Mouse (Mus musculus) midbrain, embryonic 14.5 days (tissue): Measurements from ENCODE around the gene Rpa1. TPM values are rescaled to one million over a fixed set of nuclear protein-coding genes. Genes with fewer than 3 reads are reported as not detected.
A peak's percentile ranks its signal among the peaks of the same experiment; 100 is the strongest.
"Not testable (repeated sequence)": the region's sequence is repeated elsewhere in the genome, so short reads cannot be mapped to it uniquely, and the experiment has no call there.

ENCODE experiments used
- ATAC-seq: fragments of 200-750 bp; cut with Nextera tagmentation; 2 replicates; pipeline ENCODE4 v1.8.0; 2017; ENCODE audit warnings: moderate number of reproducible peaks, moderate library complexity; ENCODE audit not compliant: low FRiP score, low TSS enrichment
- DNase-seq: peaks from one replicate; pipeline ENCODE4 v3.0.0-alpha.2; 2015
- H3K27ac ChIP-seq: fragments of 300-500 bp; sonication (generic); replicated peaks from 2 replicates; pipeline ENCODE4 v1.5.1; 2014; ENCODE audit warnings: mild to moderate bottlenecking, low read depth, low read length, moderate library complexity
- H3K27me3 ChIP-seq: fragments of 300-500 bp; sonication (generic); 2 replicates; pipeline ENCODE4 v1.6.1; 2014; ENCODE audit warnings: low read length, control low read depth, mixed read lengths; ENCODE audit not compliant: control insufficient read depth, insufficient read depth
- H3K36me3 ChIP-seq: fragments of 300-500 bp; sonication (generic); 2 replicates; pipeline ENCODE4 v1.6.1; 2014; ENCODE audit warnings: low read length, control low read depth; ENCODE audit not compliant: control insufficient read depth, insufficient read depth
- H3K4me1 ChIP-seq: fragments of 300-500 bp; sonication (generic); 2 replicates; pipeline ENCODE4 v1.6.1; 2014; ENCODE audit warnings: mild to moderate bottlenecking, antibody characterized with exemption, low read length, control low read depth; ENCODE audit not compliant: control insufficient read depth, insufficient read depth
- H3K4me2 ChIP-seq: fragments of 300-500 bp; sonication (generic); 2 replicates; pipeline ENCODE4 v1.6.1; 2014; ENCODE audit warnings: mild to moderate bottlenecking, low read length, moderate library complexity
- H3K4me3 ChIP-seq: fragments of 300-500 bp; sonication (generic); replicated peaks from 2 replicates; pipeline ENCODE4 v1.5.1; 2014; ENCODE audit warnings: low read depth, low read length
- H3K9ac ChIP-seq: fragments of 300-500 bp; sonication (generic); replicated peaks from 2 replicates; pipeline ENCODE4 v1.6.1; 2014; ENCODE audit warnings: mild to moderate bottlenecking, low read length, moderate library complexity
- H3K9me3 ChIP-seq: fragments of 300-500 bp; sonication (generic); 2 replicates; pipeline ENCODE4 v1.6.1; 2016; ENCODE audit warnings: low read length, control low read depth, mixed read lengths; ENCODE audit not compliant: control insufficient read depth
- WGBS: fragments of 180-500 bp; shearing (Covaris S2); extraction: QIAGEN DNeasy Blood & Tissue Kit; methylation state at CpG from one replicate; pipeline ENCODE4 v1.1.7; 2014; 5-methylcytosine and 5-hydroxymethylcytosine counted together
- polyA plus RNA-seq: library from polyadenylated mRNA; unstranded; fragments of >200 nt; fragmentation: Nextera tagmentation; extraction: Ambion mirVana; gene quantifications from 2 replicates; pipeline ENCODE4 v1.2.1, GENCODE M21; 2014

The Rpa1 gene
- polyA plus RNA-seq, 1 experiment from 2014 or later: 50.0 TPM

DNA sequence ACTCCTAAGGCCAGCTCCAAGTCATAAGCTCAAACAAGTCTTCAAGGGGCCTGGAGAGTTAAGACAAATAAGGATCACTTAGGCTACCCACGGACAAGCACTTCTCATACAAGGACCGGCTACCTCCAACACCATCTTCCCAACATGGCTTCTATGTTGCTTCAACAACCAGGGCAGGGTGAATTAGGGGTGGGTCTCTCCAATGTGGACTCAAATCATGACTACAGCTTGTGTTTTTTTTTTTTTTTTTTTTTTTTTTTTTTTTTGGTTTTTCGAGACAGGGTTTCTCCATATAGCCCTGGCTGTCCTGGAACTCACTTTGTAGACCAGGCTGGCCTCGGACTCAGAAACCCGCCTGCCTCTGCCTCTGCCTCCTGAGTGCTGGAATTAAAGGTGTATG is 52.6 kb downstream of the Rpa1 start:
- not testable (repeated sequence) for H3K4me2 ChIP-seq, H3K27ac ChIP-seq, DNase-seq, H3K9ac ChIP-seq, H3K4me3 ChIP-seq, H3K9me3 ChIP-seq, ATAC-seq, H3K27me3 ChIP-seq, H3K36me3 ChIP-seq
- H3K4me1 ChIP-seq: peaks cover 60% of the 10 kb centered on the region
- WGBS: 93% methylated on average over 5 of the region's 5 CpGs

DNA sequence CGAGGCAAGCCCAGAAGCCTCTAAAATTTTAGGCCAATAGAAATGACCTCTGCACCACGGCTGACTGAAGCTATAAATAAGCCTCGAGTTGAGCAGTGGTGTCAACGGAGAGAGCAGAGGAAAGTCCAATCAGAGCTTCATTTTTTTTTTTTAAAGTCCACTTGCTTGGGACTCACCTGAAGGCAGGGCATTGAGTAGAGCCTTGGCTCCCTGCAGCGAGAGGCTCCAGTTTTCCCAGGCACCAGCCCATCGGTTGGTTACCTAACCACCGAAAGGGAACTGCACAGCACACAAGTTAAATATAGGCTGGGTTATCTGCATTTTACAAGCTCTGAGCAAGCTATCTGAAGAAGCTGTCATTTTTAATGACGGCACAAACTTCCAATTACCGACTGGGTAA is 53.3 kb downstream of the Rpa1 start:
- no peak overlapping the region for H3K4me3 ChIP-seq
- no peaks in the 10 kb centered on the region for H3K9me3 ChIP-seq
- no peak overlapping the region for H3K9ac ChIP-seq
- DNase-seq: no peak
- H3K27me3 ChIP-seq: no peaks in the 10 kb centered on the region
- H3K36me3 ChIP-seq: 0 out of 2 replicates have a peak, but pooled peaks cover 2% of the 10 kb centered on the region
- H3K4me2 ChIP-seq: no peak overlapping the region
- 80% methylated on average over 9 of the region's 9 CpGs for WGBS
- H3K27ac ChIP-seq: no peak overlapping the region
- peaks cover 60% of the 10 kb centered on the region for H3K4me1 ChIP-seq
- no peak for ATAC-seq

DNA sequence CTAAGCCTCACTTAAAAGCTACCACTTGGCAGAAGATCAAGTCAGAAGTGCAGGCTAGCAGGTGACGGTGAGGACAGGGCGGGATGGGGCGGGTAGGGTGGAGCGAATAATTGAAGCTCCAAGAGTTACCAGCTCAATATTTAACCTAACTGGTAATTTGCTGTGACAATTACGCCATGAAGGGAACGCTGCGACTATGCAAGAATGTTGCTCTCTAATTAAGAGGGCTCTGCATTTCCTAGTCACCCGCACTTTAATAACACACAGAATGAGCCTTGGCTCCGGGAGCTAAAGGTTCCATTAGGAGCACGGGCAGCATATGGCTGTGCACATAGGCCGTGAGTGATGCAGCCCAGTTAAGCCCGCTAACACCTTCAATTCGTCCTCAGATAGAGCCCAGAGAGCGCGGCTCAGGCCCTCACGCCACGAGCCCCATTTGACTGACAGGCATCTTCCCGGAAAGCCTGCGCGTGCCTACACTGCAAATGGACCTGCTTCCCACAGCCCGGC is 54.2 kb downstream of the Rpa1 start:
- Histone ChIP-seq H3K4me3 (no peak overlapping the region), H3K36me3 (no peaks in the 10 kb centered on the region), H3K9me3 (no peaks in the 10 kb centered on the region), H3K27ac (peak overlapping the region; percentile 55), H3K9ac (no peak overlapping the region), H3K4me2 (no peak overlapping the region), H3K27me3 (no peaks in the 10 kb centered on the region), H3K4me1 (peaks cover 55% of the 10 kb centered on the region)
- DNase-seq (peak; percentile 78), ATAC-seq (no peak)
- 42% methylated on average over 21 of the region's 21 CpGs for WGBS

DNA sequence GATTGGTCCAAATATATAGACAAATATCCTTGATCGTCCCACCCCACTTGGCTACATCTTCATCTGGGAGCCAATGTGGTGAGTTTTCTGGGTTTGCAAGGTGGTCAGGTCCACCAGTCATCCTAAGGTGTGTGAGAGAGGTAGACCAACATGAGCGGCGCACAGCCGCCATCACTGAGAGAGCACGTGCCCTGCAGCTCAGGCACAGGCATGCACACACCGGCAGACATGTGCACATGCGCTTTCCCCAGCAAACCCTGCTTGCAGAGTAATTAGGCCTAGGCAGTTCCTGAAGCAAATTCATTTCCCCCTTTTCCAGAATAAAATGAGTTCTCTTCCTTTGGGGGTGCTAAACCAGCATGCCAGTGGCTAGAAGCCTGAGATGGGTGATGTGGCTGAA is 55.8 kb downstream of the Rpa1 start:
- peak overlapping the region; percentile 36; the same call in 1 of the 2 replicates for H3K4me2 ChIP-seq
- 63% methylated on average over 7 of the region's 7 CpGs for WGBS
- H3K27ac ChIP-seq: peak overlapping the region; percentile 73
- H3K4me3 ChIP-seq: no peak overlapping the region
- H3K9ac ChIP-seq: no peak overlapping the region
- H3K9me3 ChIP-seq: no peaks in the 10 kb centered on the region
- peak; percentile 43 for DNase-seq
- H3K36me3 ChIP-seq: no peaks in the 10 kb centered on the region
- H3K27me3 ChIP-seq: no peaks in the 10 kb centered on the region
- no peak for ATAC-seq
- H3K4me1 ChIP-seq: peaks cover 50% of the 10 kb centered on the region

DNA sequence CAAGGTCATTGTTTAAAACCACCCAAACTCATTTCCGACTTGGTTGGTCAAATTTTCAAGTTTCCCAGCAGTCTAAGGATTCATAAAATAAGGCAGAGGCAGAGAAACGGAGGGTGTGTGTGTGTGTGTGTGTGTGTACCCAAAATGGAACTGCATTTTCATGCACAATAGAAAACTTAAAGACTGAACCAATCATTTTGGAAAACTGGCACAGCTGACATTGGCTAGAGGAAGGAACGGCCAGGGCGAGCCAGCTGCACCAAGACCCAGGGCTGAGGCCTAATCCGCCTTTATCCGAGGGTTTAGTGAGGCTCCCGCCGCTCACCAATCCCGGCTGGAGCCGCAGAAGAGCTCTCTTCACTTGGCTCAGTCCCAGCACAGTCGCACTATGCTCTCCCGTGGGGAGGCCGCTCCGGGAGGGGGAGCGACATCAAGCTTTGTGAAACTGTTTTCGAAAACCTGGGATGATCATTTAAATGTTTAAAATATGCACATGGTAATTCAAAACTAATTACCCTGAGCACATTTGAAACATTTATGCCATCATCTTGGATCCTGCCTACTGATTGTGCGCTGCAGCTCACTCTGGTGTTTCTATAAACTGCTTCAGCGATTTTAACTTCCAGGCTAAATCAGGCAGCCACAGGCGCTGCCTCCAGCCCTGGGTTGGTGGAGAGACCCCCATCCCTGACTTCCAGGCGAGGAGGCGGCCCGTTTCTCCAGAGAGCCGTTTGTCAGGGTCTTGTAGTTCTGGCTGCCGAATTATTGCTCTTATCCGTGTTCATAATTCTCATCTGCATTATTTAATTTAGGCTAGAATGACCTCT is 56.5 kb downstream of the Rpa1 start:
- Histone ChIP-seq H3K27ac (peak overlapping the region; percentile 73), H3K36me3 (no peaks in the 10 kb centered on the region), H3K4me1 (peaks cover 50% of the 10 kb centered on the region), H3K27me3 (no peaks in the 10 kb centered on the region), H3K9me3 (no peaks in the 10 kb centered on the region), H3K4me2 (peak overlapping the region; percentile 36), H3K9ac (no peak overlapping the region; the same call in 1 of the 2 replicates), H3K4me3 (no peak overlapping the region)
- 9% methylated on average over 25 of the region's 25 CpGs for WGBS
- DNase-seq (peak; percentile 81), ATAC-seq (peak; percentile 63)

DNA sequence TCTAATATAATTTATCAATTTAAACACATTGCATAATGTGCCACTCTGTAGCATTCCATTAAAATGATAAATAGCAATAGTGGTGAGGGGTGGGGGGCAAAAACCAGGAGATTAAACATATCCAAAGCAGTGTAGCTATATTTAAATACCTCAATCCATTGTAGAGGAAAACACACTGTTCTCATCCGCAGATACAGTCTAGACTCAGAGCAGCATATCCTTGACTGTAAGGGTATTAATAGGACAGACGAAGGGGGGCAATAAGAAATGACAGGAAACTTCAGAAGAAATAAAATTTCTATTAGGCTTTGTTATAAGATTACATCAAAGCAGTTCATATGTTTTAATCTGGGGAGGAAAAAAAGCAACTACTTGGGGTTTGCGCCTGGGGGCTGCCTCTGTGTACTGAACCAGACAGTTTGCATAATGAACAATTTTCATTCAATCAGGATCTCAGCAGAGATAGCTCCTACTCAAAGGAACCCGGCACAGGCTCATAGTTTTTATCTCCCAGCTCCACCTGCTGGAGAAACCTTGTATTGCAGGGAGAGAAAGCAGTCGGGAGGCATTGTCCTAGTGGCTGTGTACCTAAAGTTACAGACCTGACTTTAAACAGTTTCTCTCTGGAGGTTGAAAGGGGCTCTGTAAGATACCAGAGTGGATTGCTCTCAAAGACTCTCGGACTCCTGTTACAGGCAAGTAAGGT is 57.4 kb downstream of the Rpa1 start:
- Histone ChIP-seq H3K4me2 (peak overlapping the region; percentile 36), H3K9ac (no peak overlapping the region), H3K36me3 (no peaks in the 10 kb centered on the region), H3K9me3 (no peaks in the 10 kb centered on the region), H3K27ac (peak overlapping the region; percentile 73; the same call in 1 of the 2 replicates), H3K27me3 (no peaks in the 10 kb centered on the region), H3K4me1 (peaks cover 50% of the 10 kb centered on the region), H3K4me3 (no peak overlapping the region)
- peak; percentile 95 for DNase-seq
- peak; percentile 67 for ATAC-seq
- WGBS: 11% methylated on average over 6 of the region's 6 CpGs

DNA sequence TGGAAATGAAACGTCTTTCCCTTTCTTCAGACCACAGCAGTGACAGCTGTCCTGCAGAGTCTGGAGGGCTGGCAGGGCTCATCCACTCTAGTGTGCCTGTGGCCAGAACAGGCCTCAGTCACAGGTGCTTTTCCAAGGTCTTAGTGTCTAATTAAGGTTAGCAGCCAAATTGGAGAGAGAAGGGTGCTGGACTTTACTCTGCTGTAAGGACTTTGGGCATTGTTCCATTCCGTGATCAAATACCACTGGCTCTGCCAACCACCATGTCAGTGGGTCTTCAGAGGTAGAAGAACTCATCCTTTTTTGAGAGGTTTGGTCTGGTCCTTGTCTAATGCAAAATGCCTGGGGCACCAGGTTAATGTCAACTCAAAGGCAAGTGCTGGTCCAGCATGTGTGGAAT is 59.0 kb downstream of the Rpa1 start:
- Histone ChIP-seq H3K9me3 (no peaks in the 10 kb centered on the region), H3K9ac (no peak overlapping the region), H3K27ac (no peak overlapping the region), H3K4me3 (no peak overlapping the region), H3K4me2 (no peak overlapping the region), H3K27me3 (no peaks in the 10 kb centered on the region), H3K36me3 (no peaks in the 10 kb centered on the region), H3K4me1 (peaks cover 41% of the 10 kb centered on the region)
- no peak for DNase-seq
- ATAC-seq: no peak
- WGBS: 61% methylated on average over 2 of the region's 2 CpGs

DNA sequence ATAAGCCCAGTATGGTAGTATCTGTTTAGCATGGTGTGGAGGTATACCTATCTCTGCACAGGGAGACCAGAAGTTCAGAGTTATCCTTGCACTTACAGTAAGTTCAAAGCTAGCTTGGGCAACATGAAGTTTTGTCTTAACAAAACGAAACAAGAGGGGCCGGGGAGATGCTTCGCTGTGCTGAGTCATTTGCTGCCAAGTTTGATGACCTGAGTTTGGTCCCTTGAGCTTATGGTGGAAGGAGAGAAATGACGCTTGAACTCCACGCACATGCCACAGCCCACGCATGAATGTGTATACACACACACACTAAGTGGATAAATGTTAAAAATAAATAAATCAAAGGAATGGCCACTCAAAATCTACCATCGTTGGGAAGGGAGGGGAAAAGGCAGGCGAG is 59.6 kb downstream of the Rpa1 start:
- Histone ChIP-seq H3K4me1 (peaks cover 35% of the 10 kb centered on the region), H3K9ac (no peak overlapping the region), H3K27me3 (peaks cover under 1% of the 10 kb centered on the region; the same call in 1 of the 2 replicates), H3K27ac (no peak overlapping the region), H3K4me3 (no peak overlapping the region), H3K4me2 (no peak overlapping the region), H3K9me3 (no peaks in the 10 kb centered on the region), H3K36me3 (no peaks in the 10 kb centered on the region)
- no peak for ATAC-seq
- 89% methylated on average over 8 of the region's 8 CpGs for WGBS
- no peak for DNase-seq
